Mouse (Mus musculus) kidney, adult 18-20 months (tissue): Measurements from ENCODE around the gene Camsap2.
A peak's percentile ranks its signal among the peaks of the same experiment; 100 is the strongest.

Source experiments
- DNase-seq: peaks from one replicate; pipeline ENCODE4 v3.0.0; 2021

Camsap2 gene

GRCm38 (mm10) chr1:136255174-136255573 is 90.7 kb downstream of the Camsap2 start:
- DNase-seq = no peak

GRCm38 (mm10) chr1:136254503-136255065 is 91.3 kb downstream of the Camsap2 start:
- no peak for DNase-seq

- DNase-seq = no peak
Measured at GRCm38 (mm10) chr1:136253472-136253871, 92.4 kb downstream of the Camsap2 start.

- no peak for DNase-seq
Measured at GRCm38 (mm10) chr1:136249662-136250061, 96.2 kb downstream of the Camsap2 start.

GRCm38 (mm10) chr1:136247393-136247792 is 98.5 kb downstream of the Camsap2 start:
- no peak for DNase-seq

GRCm38 (mm10) chr1:136244469-136244868 is 101.4 kb downstream of the Camsap2 start:
- DNase-seq = no peak

GRCm38 (mm10) chr1:136241801-136242200 is 104.1 kb downstream of the Camsap2 start:
- DNase-seq = no peak

- DNase-seq = no peak
Measured at GRCm38 (mm10) chr1:136238495-136238894, 107.4 kb downstream of the Camsap2 start.

GRCm38 (mm10) chr1:136234595-136235092 is 111.3 kb downstream of the Camsap2 start:
- DNase-seq = no peak

GRCm38 (mm10) chr1:136233892-136234594 is 111.9 kb downstream of the Camsap2 start, which contains the start of gene Inava:
Inava (minus strand) TSS chr1:136234264.
- peak; percentile 48 for DNase-seq

- no peak for DNase-seq
Measured at GRCm38 (mm10) chr1:136232986-136233790, 112.7 kb downstream of the Camsap2 start.

- no peak for DNase-seq
Measured at GRCm38 (mm10) chr1:136232285-136232926, 113.5 kb downstream of the Camsap2 start.

- DNase-seq = no peak
Measured at GRCm38 (mm10) chr1:136231596-136231995, 114.3 kb downstream of the Camsap2 start.

- DNase-seq = peak; percentile 75
Measured at GRCm38 (mm10) chr1:136230201-136230600, 115.7 kb downstream of the Camsap2 start.

GRCm38 (mm10) chr1:136229040-136229373 is 116.9 kb downstream of the Camsap2 start:
- peak; percentile 70 for DNase-seq

GRCm38 (mm10) chr1:136228328-136229039 is 117.4 kb downstream of the Camsap2 start:
- peak; percentile 72 for DNase-seq

- DNase-seq = peak; percentile 88
Measured at GRCm38 (mm10) chr1:136227870-136228269, 118.0 kb downstream of the Camsap2 start.

- no peak for DNase-seq
Measured at GRCm38 (mm10) chr1:136226626-136227025, 119.3 kb downstream of the Camsap2 start.

GRCm38 (mm10) chr1:136225846-136226245 is 120.1 kb downstream of the Camsap2 start:
- no peak for DNase-seq

GRCm38 (mm10) chr1:136223758-136224342 is 122.1 kb downstream of the Camsap2 start:
- DNase-seq = no peak

- DNase-seq = no peak
Measured at GRCm38 (mm10) chr1:136222386-136222785, 123.5 kb downstream of the Camsap2 start.
